24 mouse cellular contexts compared by ENCODE assay signal in genomic region chr8:126159485-126159884, GRCm38 (mm10).
DNase-seq lines count a peak whose midpoint lies in the region; ATAC-seq and TF ChIP-seq lines count a peak whose summit lies in the region.
"Had no signal": no experiment of that assay in that cellular context is flagged by ENCODE, and none has a peak within 500 bp of the region (broad histone marks: within the 10 kb centered on the region; RNA-seq: fewer than 3 reads in every experiment).

No protein-coding gene starts in this region.

- ATAC-seq in hindbrain, embryonic 13.5 days (ENCODE audit: low FRiP score): no peak
- no peak for ATAC-seq in hindbrain, embryonic 14.5 days (ENCODE audit: low FRiP score)
- no peak for ATAC-seq in midbrain, embryonic 11.5 days (ENCODE audit: low FRiP score)
- ATAC-seq in midbrain, postnatal 0 days (ENCODE audit: low FRiP score): no peak
- ATAC-seq in midbrain, embryonic 15.5 days (replicated peaks): no peak
- no peak for ATAC-seq in midbrain, embryonic 14.5 days (ENCODE audit: low FRiP score, low TSS enrichment)
- ATAC-seq: CD4-positive, CD25-positive, alpha-beta regulatory T cell, adult 4 months; forebrain, embryonic 13.5 days; forebrain, embryonic 15.5 days; forebrain, postnatal 0 days had no signal

- no peak for TF ChIP-seq CTCF in midbrain, postnatal 0 days (IDR thresholded peaks at IDR 0.05)

- H3K4me1 ChIP-seq in hindbrain, embryonic 13.5 days (replicated peaks): peaks cover 41% of the 10 kb centered on the region
- H3K4me1 ChIP-seq in hindbrain, embryonic 14.5 days (replicated peaks; ENCODE audit: control insufficient read depth, insufficient read depth, low read length): peaks cover 19% of the 10 kb centered on the region; the same call in 1 of the 2 replicates
- no peaks in the 10 kb centered on the region; the same call in 1 of the 2 replicates for H3K4me1 ChIP-seq in midbrain, embryonic 11.5 days (ENCODE audit: control insufficient read depth, insufficient read depth, low read length)
- H3K4me1 ChIP-seq in midbrain, postnatal 0 days (ENCODE audit: insufficient read depth, low read length): peaks cover 8% of the 10 kb centered on the region; the same call in 1 of the 2 replicates
- H3K4me1 ChIP-seq in midbrain, embryonic 15.5 days: peaks cover 28% of the 10 kb centered on the region
- H3K4me1 ChIP-seq in midbrain, embryonic 14.5 days (ENCODE audit: control insufficient read depth, insufficient read depth, low read length): peaks cover 23% of the 10 kb centered on the region
- H3K4me1 ChIP-seq: forebrain, embryonic 13.5 days had no signal

- H3K9me3 ChIP-seq in hindbrain, embryonic 13.5 days: no peaks in the 10 kb centered on the region
- no peaks in the 10 kb centered on the region for H3K9me3 ChIP-seq in hindbrain, embryonic 14.5 days (ENCODE audit: control insufficient read depth, low read length)
- H3K9me3 ChIP-seq in midbrain, embryonic 11.5 days (ENCODE audit: control insufficient read depth, low read length): no peaks in the 10 kb centered on the region
- no peaks in the 10 kb centered on the region for H3K9me3 ChIP-seq in midbrain, postnatal 0 days (ENCODE audit: low read length)
- no peaks in the 10 kb centered on the region for H3K9me3 ChIP-seq in midbrain, embryonic 15.5 days
- H3K9me3 ChIP-seq in midbrain, embryonic 14.5 days (ENCODE audit: control insufficient read depth, low read length): no peaks in the 10 kb centered on the region
- H3K9me3 ChIP-seq: embryonic facial prominence, embryonic 13.5 days; embryonic facial prominence, embryonic 15.5 days; forebrain, embryonic 13.5 days; forebrain, embryonic 15.5 days had no signal

- WGBS in hindbrain, embryonic 13.5 days: 95% methylated on average over 4 of the region's 4 CpGs
- 98% methylated on average over 4 of the region's 4 CpGs for WGBS in hindbrain, embryonic 14.5 days
- WGBS in midbrain, embryonic 11.5 days: 96% methylated on average over 4 of the region's 4 CpGs
- WGBS in midbrain, postnatal 0 days: 93% methylated on average over 4 of the region's 4 CpGs
- 97% methylated on average over 4 of the region's 4 CpGs for WGBS in midbrain, embryonic 15.5 days
- WGBS in midbrain, embryonic 14.5 days: 97% methylated on average over 4 of the region's 4 CpGs

- H3K9ac ChIP-seq in hindbrain, embryonic 13.5 days: no peak overlapping the region
- no peak overlapping the region for H3K9ac ChIP-seq in hindbrain, embryonic 14.5 days
- H3K9ac ChIP-seq in midbrain, embryonic 11.5 days (ENCODE audit: low read length): no peak overlapping the region
- no peak overlapping the region for H3K9ac ChIP-seq in midbrain, postnatal 0 days (replicated peaks; ENCODE audit: low read length, poor library complexity, severe bottlenecking)
- H3K9ac ChIP-seq in midbrain, embryonic 15.5 days: no peak overlapping the region
- no peak overlapping the region for H3K9ac ChIP-seq in midbrain, embryonic 14.5 days (replicated peaks; ENCODE audit: low read length)
- H3K9ac ChIP-seq: embryonic facial prominence, embryonic 13.5 days; embryonic facial prominence, embryonic 15.5 days; forebrain, embryonic 13.5 days; forebrain, embryonic 15.5 days; forebrain, postnatal 0 days had no signal

- no peak for DNase-seq in hindbrain, embryonic 14.5 days (ENCODE audit: low spot score)
- peak; percentile 73 for DNase-seq in midbrain, embryonic 11.5 days (ENCODE audit: low spot score, missing footprints)
- DNase-seq in midbrain, postnatal 0 days (ENCODE audit: low spot score): no peak
- DNase-seq in midbrain, embryonic 14.5 days: no peak
- DNase-seq: adrenal gland, adult 2 months; adrenal gland, postnatal 10 days; adrenal gland, postnatal 25 days; B cell, adult 2 months; cerebellum, adult 11 months; cerebellum, adult 18-20 months; cerebellum, adult 8-10 months; cerebellum, adult 9-11 months; cerebellum, postnatal 14 days; cerebellum, postnatal 36 days; embryo, embryonic 11 days; forebrain, postnatal 0 days had no signal

- 0 out of 2 replicates have a peak overlapping the region, but pooled peaks have one; percentile 31 for H3K27ac ChIP-seq in hindbrain, embryonic 13.5 days
- H3K27ac ChIP-seq in hindbrain, embryonic 14.5 days: no peak overlapping the region
- no peak overlapping the region for H3K27ac ChIP-seq in midbrain, embryonic 11.5 days (ENCODE audit: low read depth, low read length)
- H3K27ac ChIP-seq in midbrain, postnatal 0 days (ENCODE audit: low read depth, low read length): no peak overlapping the region
- H3K27ac ChIP-seq in midbrain, embryonic 15.5 days: peak overlapping the region; percentile 10; the same call in 1 of the 2 replicates
- H3K27ac ChIP-seq in midbrain, embryonic 14.5 days (replicated peaks; ENCODE audit: low read depth, low read length): no peak overlapping the region
- H3K27ac ChIP-seq: embryonic facial prominence, embryonic 13.5 days; embryonic facial prominence, embryonic 15.5 days; forebrain, embryonic 13.5 days; forebrain, embryonic 15.5 days had no signal

- no peak overlapping the region for H3K4me3 ChIP-seq in hindbrain, embryonic 13.5 days
- no peak overlapping the region for H3K4me3 ChIP-seq in hindbrain, embryonic 14.5 days (replicated peaks; ENCODE audit: low read length)
- no peak overlapping the region for H3K4me3 ChIP-seq in midbrain, embryonic 11.5 days (ENCODE audit: low read depth, low read length)
- H3K4me3 ChIP-seq in midbrain, postnatal 0 days (ENCODE audit: low read depth, low read length): no peak overlapping the region
- H3K4me3 ChIP-seq in midbrain, embryonic 15.5 days: no peak overlapping the region
- no peak overlapping the region for H3K4me3 ChIP-seq in midbrain, embryonic 14.5 days (replicated peaks; ENCODE audit: low read depth, low read length)
- H3K4me3 ChIP-seq: embryonic facial prominence, embryonic 13.5 days; embryonic facial prominence, embryonic 15.5 days; forebrain, embryonic 13.5 days; forebrain, embryonic 15.5 days had no signal

- H3K36me3 ChIP-seq in hindbrain, embryonic 13.5 days: no peaks in the 10 kb centered on the region
- no peaks in the 10 kb centered on the region for H3K36me3 ChIP-seq in hindbrain, embryonic 14.5 days (replicated peaks; ENCODE audit: control insufficient read depth, insufficient read depth)
- no peaks in the 10 kb centered on the region for H3K36me3 ChIP-seq in midbrain, embryonic 11.5 days (ENCODE audit: control insufficient read depth, insufficient read depth, low read length)
- no peaks in the 10 kb centered on the region for H3K36me3 ChIP-seq in midbrain, postnatal 0 days (ENCODE audit: insufficient read depth, low read length)
- H3K36me3 ChIP-seq in midbrain, embryonic 15.5 days (replicated peaks): no peaks in the 10 kb centered on the region
- no peaks in the 10 kb centered on the region for H3K36me3 ChIP-seq in midbrain, embryonic 14.5 days (ENCODE audit: control insufficient read depth, insufficient read depth, low read length)
- H3K36me3 ChIP-seq: embryonic facial prominence, embryonic 13.5 days; embryonic facial prominence, embryonic 15.5 days; forebrain, embryonic 15.5 days; G1E had no signal

- 0 out of 2 replicates have a peak, but pooled peaks cover 2% of the 10 kb centered on the region for H3K27me3 ChIP-seq in hindbrain, embryonic 13.5 days
- no peaks in the 10 kb centered on the region for H3K27me3 ChIP-seq in hindbrain, embryonic 14.5 days (ENCODE audit: control insufficient read depth, insufficient read depth, low read length)
- no peaks in the 10 kb centered on the region for H3K27me3 ChIP-seq in midbrain, embryonic 11.5 days (ENCODE audit: control insufficient read depth, insufficient read depth, low read length)
- no peaks in the 10 kb centered on the region for H3K27me3 ChIP-seq in midbrain, postnatal 0 days (ENCODE audit: insufficient read depth, low read length)
- H3K27me3 ChIP-seq in midbrain, embryonic 15.5 days (replicated peaks): no peaks in the 10 kb centered on the region
- no peaks in the 10 kb centered on the region for H3K27me3 ChIP-seq in midbrain, embryonic 14.5 days (ENCODE audit: control insufficient read depth, insufficient read depth, low read length)
- H3K27me3 ChIP-seq: embryonic facial prominence, embryonic 13.5 days; embryonic facial prominence, embryonic 15.5 days; forebrain, embryonic 13.5 days; forebrain, embryonic 15.5 days had no signal

- no peak overlapping the region for H3K4me2 ChIP-seq in hindbrain, embryonic 13.5 days
- no peak overlapping the region for H3K4me2 ChIP-seq in hindbrain, embryonic 14.5 days (replicated peaks)
- no peak overlapping the region for H3K4me2 ChIP-seq in midbrain, embryonic 11.5 days
- no peak overlapping the region for H3K4me2 ChIP-seq in midbrain, postnatal 0 days (ENCODE audit: low read depth, low read length, poor library complexity, severe bottlenecking)
- H3K4me2 ChIP-seq in midbrain, embryonic 15.5 days: no peak overlapping the region
- H3K4me2 ChIP-seq in midbrain, embryonic 14.5 days (ENCODE audit: low read length): no peak overlapping the region
- H3K4me2 ChIP-seq: embryonic facial prominence, embryonic 13.5 days; embryonic facial prominence, embryonic 15.5 days; forebrain, embryonic 13.5 days; forebrain, embryonic 15.5 days had no signal

Comparison
In these comparisons a context has a peak if more than half of its experiments do, and no peak if none do; other contexts are left out.
1. H3K27ac ChIP-seq: peak in hindbrain, embryonic 13.5 days (single experiment) and midbrain, embryonic 15.5 days (single experiment); none in hindbrain, embryonic 14.5 days (single experiment), midbrain, embryonic 11.5 days (single experiment), midbrain, postnatal 0 days (single experiment) and midbrain, embryonic 14.5 days (single experiment).